Mouse (Mus musculus): Measurements from ENCODE around the gene Map3k21.

Gene Map3k21

DNA sequence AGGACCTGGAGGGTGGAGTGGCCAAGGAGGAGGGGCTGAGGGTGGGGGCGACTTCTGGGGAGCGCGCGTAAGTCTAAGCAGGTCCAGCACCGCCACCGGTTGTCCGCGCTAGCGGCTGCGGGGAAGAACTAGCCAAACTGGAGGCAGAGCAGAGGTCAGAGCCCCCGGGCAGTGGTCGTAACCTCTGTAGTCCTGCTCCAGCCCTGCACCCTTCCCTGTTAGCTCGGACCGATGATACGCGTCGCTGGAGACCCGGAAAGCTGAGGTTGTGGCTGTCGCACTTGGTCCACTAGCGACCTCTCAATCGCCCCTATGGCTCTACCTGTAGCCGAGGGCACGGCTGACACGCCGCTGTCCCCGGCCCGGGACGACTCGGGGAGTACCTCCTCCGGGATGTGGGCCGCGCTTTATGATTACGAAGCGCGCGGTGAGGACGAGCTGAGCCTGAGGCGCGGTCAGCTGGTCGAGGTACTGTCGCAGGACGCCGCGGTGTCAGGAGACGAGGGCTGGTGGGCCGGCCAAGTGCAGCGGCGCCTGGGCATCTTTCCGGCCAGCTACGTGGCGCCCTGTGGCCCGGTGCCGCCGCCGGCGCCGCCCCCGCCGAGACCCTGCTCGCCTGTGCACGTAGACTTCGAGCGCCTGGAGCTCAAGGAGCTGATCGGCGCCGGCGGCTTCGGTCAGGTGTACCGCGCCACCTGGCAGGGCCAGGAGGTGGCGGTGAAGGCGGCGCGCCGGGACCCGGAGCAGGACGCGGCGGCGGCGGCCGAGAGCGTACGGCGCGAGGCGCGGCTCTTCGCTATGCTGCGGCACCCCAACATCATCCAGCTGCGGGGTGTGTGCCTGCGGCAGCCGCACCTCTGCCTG is at the start of gene Map3k21:
Gene Map3k21 (plus strand): TSS at position 86 of the 864 bp plus-strand sequence.
- DNase-seq: no peak

DNA sequence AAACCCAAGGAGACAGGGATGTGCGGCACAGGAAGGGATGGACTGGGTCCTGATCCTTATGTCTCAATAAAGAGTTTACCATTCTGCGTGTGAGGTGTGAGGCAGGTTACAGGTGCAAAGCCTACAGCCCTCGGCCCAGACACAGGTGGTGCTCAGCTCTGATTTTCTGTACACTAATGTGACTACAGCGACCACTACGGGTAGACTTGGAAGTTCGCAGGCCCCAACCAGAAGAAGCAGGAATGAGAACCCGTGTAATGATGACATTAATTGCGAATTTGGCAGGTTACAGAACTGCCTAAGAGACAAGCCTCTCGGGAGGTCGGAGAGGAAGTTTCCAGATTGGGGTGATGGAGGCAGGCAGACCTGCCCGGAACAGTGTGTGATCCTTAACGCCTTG is 44.1 kb upstream of the Map3k21 start:
- DNase-seq: no peak

DNA sequence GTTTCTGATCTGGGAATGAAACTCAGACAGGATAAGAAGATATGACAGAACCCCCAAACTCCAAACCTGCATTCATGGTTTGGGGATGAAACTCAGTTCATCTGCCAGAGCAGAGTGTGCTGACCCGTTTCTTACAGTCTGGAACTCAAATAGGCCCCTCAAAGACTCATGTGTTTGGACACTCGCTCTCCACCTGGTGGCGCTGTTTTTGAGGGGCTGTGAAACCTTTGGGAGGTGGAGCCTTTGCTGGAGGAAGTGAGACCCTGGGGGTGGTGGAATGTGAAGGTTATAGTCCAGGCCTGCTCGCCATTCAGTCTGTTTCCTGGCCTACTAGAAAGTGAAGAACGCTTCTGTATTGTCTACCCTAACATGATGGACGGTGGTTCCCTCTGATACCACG is 41.7 kb upstream of the Map3k21 start:
- DNase-seq: peak; percentile 28

DNA sequence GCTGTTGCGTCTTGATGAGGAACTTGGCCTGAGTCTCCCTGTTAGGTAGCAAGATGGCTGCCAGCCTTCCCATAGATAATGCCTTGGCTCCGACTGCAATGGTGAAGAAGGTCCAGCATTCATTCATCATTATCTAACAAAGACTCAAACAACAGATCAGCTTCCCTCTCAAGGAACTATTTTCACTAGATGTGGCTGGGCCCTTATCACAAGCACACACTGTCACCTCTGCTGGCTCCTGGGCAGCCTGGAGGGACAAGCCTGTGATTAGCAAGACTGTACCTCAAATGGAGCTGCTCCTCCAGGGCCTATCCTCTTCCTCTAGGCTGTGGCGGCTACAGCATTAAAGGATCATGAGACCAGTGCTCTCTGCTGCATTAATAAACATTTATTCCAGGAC is 40.5 kb upstream of the Map3k21 start:
- peak; percentile 48 for DNase-seq

DNA sequence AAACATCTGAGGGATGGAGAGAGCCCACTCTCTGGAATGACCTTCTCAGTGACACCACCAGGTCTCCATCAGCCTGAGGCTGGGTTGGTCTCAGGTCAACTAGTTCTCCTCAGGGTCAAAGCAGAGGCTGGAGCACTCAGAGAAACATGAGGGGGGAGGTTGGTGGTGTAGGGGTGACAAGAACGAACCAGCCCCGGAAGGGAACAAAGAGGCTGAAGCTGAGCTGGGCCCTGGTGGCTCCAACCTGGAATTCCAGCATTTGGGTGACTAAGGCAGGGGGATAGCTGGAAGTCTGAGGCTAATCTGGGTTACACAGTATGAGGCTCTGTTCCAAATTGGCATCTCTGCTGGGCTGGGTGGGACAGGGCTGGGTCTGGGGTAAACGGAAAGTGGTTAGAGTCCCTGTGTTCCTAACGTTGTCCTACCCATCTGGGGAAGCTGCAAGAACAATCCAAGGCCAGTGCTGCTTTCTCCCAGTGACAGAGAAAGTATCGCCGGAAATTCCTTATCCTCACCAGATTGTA is 40.0 kb upstream of the Map3k21 start:
- no peak for DNase-seq

DNA sequence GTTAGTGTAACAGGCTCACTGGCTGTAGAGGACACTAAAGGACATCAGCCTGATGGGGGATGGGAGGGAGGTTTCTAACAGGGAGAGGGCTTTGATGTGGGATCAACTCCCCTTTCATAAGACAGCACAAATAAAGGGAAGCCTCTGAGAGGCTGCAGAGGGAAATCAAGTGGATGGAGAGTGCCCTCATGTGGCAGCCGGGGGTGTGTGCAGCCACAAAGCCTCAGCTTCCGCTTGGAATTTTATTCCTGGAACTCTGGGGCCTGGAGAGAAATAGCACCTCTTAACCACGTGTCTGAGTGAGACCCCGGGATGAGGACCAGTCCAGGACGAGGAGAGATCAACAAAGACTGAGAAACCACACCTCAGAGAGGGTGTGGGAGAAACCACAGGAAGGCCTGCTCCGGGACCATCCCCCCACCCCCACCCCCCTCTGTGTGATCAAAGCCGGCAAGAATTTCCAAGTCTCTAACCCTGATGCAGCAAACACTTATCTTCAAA is 39.4 kb upstream of the Map3k21 start:
- peak; percentile 60 for DNase-seq

DNA sequence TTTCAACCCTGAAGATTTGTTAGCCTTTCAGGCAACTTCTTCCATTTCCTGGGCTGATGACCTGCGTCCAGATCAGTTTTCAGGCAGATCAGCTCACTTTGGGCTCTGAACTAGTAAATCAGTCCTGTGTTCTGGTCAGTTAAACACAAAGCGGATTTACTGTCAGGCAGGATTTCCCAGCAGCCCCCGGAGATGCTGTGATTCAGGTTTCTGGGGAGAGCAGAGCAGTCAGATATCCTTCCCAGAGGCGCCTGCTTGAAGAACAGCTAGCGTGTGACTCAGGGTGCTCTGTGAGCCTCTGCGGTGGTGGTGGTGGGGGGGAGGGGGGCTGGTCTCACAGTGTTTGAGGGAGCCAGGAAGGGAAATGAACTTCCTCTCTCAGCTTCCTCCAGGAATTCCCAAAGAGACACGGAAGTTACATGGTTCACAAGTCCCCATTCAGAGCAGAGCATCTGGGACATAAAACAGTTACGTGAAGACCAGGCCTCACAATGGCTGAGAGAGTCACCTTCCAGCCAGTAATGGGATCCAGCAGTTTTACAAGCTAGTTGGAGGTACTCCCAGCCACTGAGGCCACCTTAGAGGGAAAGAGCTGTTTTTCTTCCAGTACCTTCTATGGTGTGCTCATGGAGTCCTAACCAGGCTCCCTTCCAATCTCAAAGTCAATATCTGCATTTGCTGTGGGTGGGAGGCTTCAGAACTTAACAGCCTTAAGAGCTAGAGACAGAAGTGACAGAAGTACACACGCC is 37.6 kb upstream of the Map3k21 start:
- DNase-seq: no peak

DNA sequence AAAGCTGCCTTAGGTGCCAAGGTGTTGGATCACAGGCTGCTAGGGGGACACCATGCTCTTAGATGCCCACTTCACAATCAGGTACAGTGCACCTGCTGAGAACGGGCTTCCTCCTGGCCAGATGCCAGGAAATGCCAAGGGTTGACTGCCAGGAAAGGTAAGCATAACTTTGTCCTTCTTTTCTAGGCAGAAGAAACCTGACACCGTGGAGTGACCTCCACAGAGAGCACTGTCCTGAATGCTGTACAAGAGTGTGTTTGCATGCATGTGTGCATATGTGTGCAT is 37.1 kb upstream of the Map3k21 start:
- DNase-seq: no peak

DNA sequence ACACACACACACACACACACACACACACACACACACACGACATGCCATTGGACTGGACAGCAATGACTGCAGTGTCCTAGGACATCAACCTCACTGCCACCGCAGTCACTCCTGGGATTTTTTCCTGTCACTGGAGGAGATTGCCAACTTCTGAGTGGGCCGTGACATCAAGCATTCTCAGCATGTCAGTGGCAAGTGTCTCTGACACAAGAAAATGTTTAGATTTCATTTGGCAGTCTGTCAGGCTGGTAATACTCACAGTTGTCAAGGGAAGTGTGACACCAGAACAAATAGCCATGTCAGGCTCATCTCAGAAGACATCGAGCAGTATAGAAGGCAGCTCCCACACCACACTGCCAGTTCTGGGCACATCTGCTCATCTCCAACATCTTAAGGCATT is 29.8 kb upstream of the Map3k21 start:
- DNase-seq: no peak

DNA sequence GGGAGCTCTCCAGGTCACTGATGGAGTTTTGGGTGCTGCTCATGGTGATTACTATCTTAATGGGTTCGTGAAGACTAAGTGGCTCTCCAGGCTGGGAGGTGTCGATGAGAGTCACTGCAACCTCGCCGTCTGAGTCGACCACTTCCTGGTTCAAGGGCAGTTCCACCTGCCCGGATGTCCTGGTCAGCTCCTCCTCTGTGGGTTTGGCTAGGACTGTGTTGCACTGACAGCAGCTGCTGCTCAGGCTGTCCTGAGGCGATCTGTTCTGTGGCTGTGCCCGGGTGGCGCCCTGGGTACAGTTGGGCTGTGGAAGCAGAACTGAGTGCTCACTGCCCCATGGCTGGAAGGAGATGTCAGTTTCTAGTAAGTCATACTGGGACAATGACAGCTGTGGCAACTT is 22.7 kb upstream of the Map3k21 start:
- DNase-seq: no peak

DNA sequence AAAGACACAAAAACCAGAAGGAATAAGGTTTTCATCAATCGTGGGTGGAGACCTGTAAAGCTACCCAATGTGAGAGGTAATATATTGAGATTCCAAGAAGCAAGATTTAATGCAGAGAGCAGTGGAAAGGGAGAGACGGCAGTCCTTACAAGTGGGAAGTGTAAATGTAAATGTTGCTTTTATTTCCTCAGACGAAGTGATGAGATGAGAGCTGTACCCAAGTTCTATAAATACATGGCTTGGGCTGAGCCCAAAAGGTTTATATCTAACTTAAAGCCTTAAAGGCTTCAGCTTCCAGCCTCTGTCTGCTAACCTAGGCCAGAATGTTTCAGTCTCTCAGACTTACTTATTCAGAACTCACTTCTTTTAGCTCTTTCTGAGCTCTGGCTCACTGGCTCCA is 20.3 kb upstream of the Map3k21 start:
- DNase-seq: no peak

DNA sequence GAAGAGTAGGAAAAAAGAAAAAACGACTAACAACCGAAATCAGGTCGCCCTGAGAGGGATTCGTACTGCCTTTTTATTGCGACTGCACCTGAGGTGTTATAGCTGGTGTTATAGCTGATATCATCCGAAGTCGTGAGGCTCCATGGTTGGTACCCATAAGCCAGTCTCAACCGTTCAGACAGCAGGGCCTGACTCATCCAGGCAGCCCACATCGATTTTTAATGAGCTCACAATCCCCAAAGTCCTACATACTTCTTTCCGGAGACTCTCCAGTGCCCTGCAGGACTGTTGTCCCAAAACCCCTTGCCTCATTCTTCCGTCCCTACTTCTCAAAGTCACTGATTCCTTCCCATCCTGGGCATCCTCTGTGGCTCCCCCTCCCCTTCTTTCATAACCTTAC is 12.9 kb upstream of the Map3k21 start:
- no peak for DNase-seq

DNA sequence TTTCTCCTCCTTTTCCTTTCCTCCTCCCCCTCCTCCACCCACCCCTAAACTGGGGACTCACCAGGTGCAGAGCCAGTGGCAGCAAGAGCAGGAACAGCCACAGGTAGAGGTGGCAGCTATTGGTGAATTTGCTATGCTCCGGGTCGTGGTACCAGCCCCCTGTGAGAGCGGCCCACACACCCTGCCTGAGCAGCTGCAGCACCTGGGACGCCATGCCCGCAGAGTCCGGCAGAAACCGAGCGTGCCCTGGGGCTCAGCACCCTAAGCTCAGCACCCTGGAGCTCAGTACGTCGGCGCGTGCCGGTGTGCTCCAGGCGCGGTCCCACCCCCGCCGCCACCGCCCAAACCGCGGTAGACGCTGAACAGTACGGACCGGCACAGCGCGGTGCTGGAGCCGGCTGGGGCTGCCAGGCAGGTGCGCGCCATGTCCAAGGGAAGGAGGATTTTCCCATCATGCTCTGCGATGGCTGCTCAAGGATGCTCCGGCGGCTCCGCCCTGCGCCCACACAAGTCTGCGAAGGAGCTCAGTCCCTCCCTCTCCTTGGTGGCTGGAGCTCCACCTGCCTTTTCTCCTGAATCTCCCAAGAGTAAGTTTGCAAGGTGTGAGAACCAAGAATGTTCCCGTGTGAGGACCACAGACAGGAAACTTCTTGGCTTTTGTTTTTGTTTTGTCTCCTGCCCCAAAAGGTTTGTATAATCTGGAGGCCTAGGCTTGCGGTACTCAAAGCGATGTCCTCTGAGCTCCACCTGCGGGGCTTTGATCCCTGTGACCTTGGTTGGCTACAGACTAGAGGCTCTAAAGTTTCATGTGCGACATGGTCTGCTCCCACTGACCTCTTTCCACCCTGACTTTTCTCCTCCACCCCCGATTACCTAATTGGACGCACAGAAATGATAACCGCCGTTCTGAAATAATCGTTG is 12.1 kb upstream of the Map3k21 start, which contains the start of gene Pcnx2:
Gene Pcnx2 (minus strand): TSS at position 450 of the 921 bp plus-strand sequence.
- no peak for DNase-seq

DNA sequence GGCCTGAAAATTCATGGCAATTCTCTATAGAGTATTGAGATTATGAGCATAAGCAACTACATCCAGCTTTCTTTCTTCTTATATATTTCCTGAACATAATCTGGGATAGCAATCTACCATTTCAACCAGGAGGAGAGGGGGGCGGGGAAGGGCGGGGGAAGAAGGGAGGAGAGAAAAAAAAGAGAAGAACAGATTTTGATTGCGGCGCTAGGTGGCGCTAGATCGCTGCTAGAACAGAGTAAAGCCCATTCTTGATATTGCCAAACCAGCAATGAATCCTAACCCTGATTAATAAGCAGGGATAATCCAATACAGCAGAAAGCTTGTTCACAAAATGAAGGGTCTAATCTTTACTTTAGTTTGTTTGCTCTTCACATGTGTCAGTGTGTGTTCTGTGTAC is 11.4 kb upstream of the Map3k21 start:
- peak; percentile 57 for DNase-seq

DNA sequence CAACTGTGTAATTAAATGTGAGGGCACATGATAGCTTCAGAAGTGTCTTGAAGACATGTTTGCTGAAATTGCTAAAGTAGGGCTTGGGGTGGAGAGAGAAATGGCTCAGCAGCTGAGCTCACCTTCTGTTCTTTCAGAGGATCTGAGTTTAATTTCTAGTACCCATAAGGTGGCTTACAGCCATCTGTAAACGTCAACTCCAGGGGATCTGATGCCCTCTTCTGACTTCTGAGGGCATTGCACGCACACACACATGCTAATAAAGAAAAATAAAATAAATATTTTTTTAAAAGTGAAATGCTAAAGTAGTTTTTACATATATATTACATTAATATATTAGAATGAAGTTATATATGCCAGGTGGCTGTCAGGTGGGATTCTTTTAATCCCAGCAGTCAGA is 9.1 kb upstream of the Map3k21 start:
- no peak for DNase-seq

DNA sequence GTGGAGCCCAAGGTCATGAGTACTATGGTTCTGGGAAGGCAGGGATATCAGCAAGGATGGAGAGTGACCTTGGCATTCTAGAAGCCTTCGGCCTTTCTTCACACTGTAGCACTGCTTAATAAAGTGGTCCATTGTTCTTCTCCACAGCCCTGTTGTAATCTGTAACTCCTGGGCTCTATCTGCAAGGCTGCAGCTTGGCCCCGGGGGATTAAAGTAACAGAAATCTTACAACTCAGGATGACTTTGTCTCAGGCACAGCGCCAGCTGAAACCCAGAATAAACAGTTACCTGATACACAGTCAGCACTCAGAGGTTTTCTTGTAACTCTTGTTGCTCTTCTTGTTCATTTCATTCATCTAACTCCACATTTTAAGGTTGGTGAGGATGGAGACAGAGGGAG is 7.7 kb upstream of the Map3k21 start:
- DNase-seq: no peak

DNA sequence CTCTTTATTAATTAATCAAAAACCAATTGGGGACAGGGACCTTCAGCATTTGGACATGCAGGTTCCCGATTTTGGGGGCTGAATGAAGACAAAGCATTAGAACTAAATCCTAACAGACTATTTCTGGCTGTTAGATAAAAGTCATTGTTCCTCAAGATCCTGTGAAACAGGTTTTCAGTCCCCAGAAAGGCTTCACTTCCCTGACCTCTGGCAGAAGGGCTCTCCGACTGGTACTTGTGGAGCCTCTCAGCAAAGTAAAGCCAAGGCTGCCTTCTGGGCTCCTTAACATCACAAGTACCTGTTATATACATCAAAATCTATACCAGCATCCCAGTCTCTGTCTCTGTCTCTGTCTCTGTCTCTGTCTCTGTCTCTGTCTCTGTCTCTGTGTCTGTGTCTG is 4.9 kb upstream of the Map3k21 start:
- no peak for DNase-seq

DNA sequence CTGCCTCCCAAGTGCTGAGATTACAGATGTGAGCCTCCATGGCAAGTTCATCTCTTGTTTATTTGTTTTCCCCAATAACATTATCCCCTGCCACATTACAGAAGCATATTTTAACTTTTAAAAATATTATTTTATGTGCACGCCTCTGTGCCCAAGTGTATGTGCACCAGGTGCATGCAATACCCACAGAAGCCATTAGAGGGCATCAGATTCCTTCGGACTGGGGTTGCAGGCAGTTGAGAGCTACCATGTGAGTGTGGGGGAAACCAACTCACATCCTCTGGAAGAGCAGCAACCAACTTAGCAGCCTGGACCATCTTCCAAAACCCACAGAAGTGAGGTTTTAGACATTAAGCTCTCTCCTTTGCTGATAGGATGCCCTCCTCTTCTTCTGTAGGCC is 2.9 kb upstream of the Map3k21 start:
- DNase-seq: no peak

DNA sequence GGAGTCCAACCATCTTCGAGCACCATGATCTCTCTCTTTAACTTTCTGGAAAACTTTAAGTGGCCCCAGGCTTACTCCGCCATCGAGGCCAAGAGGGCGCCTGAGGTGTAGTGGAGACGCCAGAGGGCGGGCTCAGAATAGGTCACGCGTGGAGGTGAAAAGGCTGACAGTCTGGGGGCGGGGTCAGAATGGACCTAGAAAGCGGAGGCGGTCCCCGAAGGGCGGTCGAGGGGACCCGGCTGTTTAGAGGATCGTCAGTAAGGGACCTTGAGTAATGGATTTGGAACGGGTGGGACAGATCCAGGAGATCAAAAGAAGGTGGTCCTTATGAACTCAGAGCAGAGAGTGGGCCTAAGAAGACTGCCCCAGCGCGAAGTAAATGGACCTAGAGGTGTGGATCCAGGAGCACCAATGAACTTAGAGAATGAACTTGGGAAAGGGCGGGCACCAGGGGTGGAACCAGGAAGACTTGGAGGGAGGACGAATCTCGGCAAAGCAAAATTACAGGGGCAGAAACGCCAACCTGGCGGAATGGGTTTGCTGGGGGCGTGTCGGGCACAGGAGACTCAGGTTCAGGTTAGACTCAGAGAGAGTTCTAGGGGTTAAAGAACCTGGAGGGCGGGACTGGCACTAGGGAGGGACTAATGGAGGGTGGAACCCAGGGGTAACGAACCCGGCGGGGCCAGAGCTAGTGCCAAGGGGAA is 437 bp upstream of the Map3k21 start:
- DNase-seq: no peak

DNA sequence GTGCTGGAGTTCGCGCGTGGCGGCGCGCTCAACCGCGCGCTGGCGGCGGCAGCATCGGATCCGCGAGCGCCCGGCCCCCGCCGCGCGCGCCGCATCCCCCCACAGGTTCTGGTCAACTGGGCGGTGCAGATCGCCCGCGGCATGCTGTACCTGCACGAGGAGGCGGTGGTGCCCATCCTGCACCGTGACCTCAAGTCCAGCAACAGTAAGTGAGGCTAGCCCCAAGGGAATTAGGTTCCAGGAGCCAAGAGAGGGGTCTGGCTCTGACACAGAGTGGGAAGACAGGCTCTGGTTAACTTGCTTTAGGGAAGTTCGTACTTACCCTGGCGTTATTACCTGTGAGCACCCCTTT is 955 bp downstream of the Map3k21 start:
- DNase-seq: no peak

DNA sequence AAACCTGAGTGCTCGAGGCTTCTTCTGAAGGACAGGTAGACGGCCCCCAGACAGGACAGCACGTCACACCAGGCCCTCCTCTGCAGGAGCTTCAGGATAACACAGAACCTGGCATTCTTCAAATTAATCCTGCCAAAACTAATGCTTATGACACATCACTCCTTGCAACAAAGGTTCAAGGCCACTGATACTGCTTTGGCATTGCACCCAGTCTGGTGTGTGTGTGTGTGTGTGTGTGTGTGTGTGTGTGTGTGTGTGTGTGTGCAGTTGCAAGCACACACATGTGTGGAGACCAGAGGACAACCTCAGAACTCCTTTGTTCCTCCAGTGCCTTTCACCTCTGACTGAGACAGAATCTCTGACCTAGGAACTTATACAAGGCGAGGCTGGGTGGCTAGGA is 3.0 kb downstream of the Map3k21 start:
- DNase-seq: no peak

DNA sequence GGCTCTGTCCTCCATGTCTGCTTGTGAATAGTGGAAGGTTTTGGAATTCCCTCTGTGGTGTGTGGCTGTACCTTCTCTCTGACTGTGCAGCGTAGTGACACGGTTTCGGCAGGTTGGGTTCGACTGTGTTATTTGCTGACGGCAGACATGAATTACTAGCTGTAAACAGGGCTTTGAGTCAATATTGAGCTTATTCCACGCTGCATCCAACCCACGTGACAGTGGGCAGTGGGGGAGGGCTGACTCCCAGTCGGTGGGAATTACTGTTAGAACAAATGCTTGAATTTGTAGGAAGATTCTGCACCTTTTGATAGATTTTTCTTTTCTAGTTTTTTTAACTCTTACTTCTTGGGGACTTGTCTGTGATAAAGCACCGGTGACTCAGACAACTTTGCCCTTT is 4.1 kb downstream of the Map3k21 start:
- no peak for DNase-seq

All from liver (tissue).